Mouse (Mus musculus) spleen, adult 2 months (tissue): ENCODE measurements around the gene Cxcl5.

Source experiments
- CTCF ChIP-seq: fragments of 200-500 bp; IDR thresholded peaks from 2 replicates; pipeline ENCODE4 v1.5.1; 2011; ENCODE audit warnings: mild to moderate bottlenecking, inconsistent platforms; ENCODE audit not compliant: insufficient read depth, insufficient read length, insufficient replicate concordance; ENCODE audit errors: extremely low read depth
- POLR2A ChIP-seq: fragments of 200-500 bp; IDR thresholded peaks from 2 replicates; pipeline ENCODE4 v1.6.1; 2011; ENCODE audit warnings: low read depth, low read length, inconsistent platforms

DNA sequence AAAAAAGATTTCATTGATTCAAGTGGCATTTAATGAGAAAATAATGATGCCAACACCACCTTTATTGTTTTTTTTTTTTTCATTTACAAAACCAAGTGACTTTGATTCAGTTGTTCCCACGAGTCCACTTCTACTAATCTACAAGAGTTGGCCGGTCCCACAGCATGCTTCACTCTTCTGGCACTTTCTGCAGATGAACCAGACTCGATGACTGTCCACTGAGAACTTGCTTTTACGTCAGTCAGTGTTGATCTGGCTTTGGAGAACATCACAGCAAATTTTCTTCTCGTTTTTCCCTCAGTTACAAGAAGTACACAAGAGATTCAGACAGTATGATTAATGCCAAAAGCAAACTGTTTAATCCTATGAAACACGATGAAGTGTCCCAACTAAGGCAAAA lies 19.7 kb downstream of the Cxcl5 start:
- TF ChIP-seq POLR2A: no peak
- TF ChIP-seq CTCF: no peak
